Mouse (Mus musculus): ENCODE results near the gene Msrb3. TPM values are rescaled to one million over a fixed set of nuclear protein-coding genes. Genes with fewer than 3 reads are reported as not detected.
"Not testable (repeated sequence)": the region's sequence is repeated elsewhere in the genome, so short reads cannot be mapped to it uniquely, and the experiment has no call there.

Gene Msrb3
- polyA plus RNA-seq, 1 experiment from 2014 or later, result 0.82 TPM

GRCm38 (mm10) chr10:120763656-120764466 is 135.0 kb downstream of the Msrb3 start:
- no peak overlapping the region for H3K4me3 ChIP-seq (replicated peaks)
- H3K9me3 ChIP-seq (replicated peaks), result no peaks in the 10 kb centered on the region
- H3K4me1 ChIP-seq (replicated peaks), result no peaks in the 10 kb centered on the region
- H3K4me2 ChIP-seq, result no peak overlapping the region
- no peak overlapping the region for H3K9ac ChIP-seq
- no peaks in the 10 kb centered on the region for H3K27me3 ChIP-seq
- 53% methylated on average over 13 of the region's 13 CpGs for WGBS (ENCODE audit: insufficient replicate concordance)
- H3K36me3 ChIP-seq, result no peaks in the 10 kb centered on the region
- no peak for DNase-seq
- ATAC-seq (ENCODE audit: low read depth), result 0 out of 2 replicates have a peak, but pooled peaks have one; percentile 36
- H3K27ac ChIP-seq, result no peak overlapping the region

GRCm38 (mm10) chr10:120762958-120763357 is 135.9 kb downstream of the Msrb3 start:
- Histone ChIP-seq H3K9ac (no peak overlapping the region), H3K27me3 (no peaks in the 10 kb centered on the region), H3K4me3 (replicated peaks) (no peak overlapping the region), H3K27ac (no peak overlapping the region), H3K4me1 (replicated peaks) (no peaks in the 10 kb centered on the region), H3K36me3 (no peaks in the 10 kb centered on the region), H3K9me3 (replicated peaks) (no peaks in the 10 kb centered on the region), H3K4me2 (no peak overlapping the region)
- WGBS (ENCODE audit: insufficient replicate concordance), result 87% methylated on average over 12 of the region's 12 CpGs
- DNase-seq, result no peak
- no peak for ATAC-seq (ENCODE audit: low read depth)

- H3K4me2 ChIP-seq, result no peak overlapping the region
- no peak overlapping the region for H3K9ac ChIP-seq
- H3K4me3 ChIP-seq (replicated peaks), result no peak overlapping the region
- H3K4me1 ChIP-seq (replicated peaks), result no peaks in the 10 kb centered on the region
- 85% methylated on average over 12 of the region's 12 CpGs for WGBS (ENCODE audit: insufficient replicate concordance)
- DNase-seq (no peak), ATAC-seq (ENCODE audit: low read depth) (no peak)
- H3K36me3 ChIP-seq, result no peaks in the 10 kb centered on the region
- no peaks in the 10 kb centered on the region for H3K27me3 ChIP-seq
- H3K27ac ChIP-seq, result no peak overlapping the region
- no peaks in the 10 kb centered on the region for H3K9me3 ChIP-seq (replicated peaks)
These were observed 138.2 kb downstream of the Msrb3 start for GRCm38 (mm10) chr10:120760679-120761078.

DNA sequence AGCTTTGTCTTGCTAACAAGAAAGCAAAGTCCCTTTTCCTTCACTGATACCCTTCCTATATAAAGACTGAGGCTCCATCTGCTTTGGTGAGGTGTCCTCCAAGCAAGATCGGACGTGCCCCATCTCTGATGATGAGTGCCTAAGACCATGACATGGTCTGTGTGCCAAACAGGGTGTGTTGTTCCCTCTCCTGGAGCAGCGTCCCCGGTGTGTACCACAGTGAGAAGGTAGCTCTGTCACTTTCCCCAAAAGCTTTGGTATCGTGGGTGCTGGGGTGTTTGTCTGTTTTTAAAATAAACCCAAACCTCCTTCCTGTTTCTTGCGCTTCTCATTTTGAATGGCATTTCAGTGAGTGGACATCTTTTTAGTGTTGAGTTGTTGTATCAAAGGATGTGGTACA is 139.0 kb downstream of the Msrb3 start:
- no peak overlapping the region for H3K27ac ChIP-seq
- no peaks in the 10 kb centered on the region for H3K36me3 ChIP-seq
- H3K27me3 ChIP-seq, result no peaks in the 10 kb centered on the region
- H3K9ac ChIP-seq, result no peak overlapping the region
- H3K4me1 ChIP-seq (replicated peaks), result no peaks in the 10 kb centered on the region
- DNase-seq, result no peak
- no peak overlapping the region for H3K4me2 ChIP-seq
- WGBS (ENCODE audit: insufficient replicate concordance), result 65% methylated on average over 6 of the region's 6 CpGs
- H3K9me3 ChIP-seq (replicated peaks), result no peaks in the 10 kb centered on the region
- ATAC-seq (ENCODE audit: low read depth), result no peak
- no peak overlapping the region for H3K4me3 ChIP-seq (replicated peaks)

DNA sequence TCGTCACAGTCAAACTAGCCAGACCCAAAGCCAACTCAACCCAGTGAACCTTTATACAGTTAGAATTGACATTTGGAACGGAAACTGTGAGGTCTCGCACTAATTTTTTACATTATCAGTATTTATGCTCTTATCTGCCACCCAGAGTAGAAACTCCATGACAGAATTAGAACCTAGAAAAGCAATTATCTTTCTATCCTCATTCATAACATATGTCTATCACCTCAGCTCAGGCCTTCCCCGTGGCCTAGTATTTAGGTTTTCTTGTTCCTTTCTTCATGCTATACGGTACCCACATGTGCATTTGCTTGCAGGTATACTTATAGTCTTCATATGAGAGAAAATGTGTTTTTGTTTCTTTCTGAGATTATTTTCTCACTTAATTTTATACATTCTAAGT is 146.4 kb downstream of the Msrb3 start:
- Histone ChIP-seq H3K4me3 (replicated peaks) (no peak overlapping the region), H3K9ac (no peak overlapping the region), H3K4me2 (no peak overlapping the region), H3K36me3 (no peaks in the 10 kb centered on the region), H3K27me3 (no peaks in the 10 kb centered on the region), H3K27ac (no peak overlapping the region), H3K9me3 (replicated peaks) (no peaks in the 10 kb centered on the region), H3K4me1 (replicated peaks) (no peaks in the 10 kb centered on the region)
- no peak for ATAC-seq (ENCODE audit: low read depth)
- no peak for DNase-seq
- 40% methylated on average over 5 of the region's 5 CpGs for WGBS (ENCODE audit: insufficient replicate concordance)

DNA sequence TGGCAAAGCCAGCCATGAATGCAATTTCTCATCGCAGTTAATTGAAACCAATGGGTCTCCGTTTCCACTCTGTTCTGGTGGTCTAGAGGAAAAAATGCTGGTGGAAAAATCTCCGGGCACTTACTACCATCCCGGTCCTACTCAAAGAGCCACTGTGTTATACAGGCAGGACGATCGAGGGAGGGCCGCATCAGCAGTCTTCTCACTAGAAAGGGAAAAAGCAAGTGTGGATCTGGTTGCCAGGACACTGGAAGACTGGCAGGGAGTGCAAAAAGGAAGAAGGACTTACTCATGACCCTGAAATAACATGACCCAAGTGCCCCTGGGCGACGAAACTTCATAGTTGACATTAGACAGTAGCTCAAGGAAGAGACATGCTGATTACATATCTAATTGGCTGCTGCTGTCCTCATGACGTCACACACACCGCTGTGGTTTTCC is 147.1 kb downstream of the Msrb3 start:
- H3K9me3 ChIP-seq (replicated peaks), result no peaks in the 10 kb centered on the region
- DNase-seq (no peak), ATAC-seq (ENCODE audit: low read depth) (no peak)
- 57% methylated on average over 11 of the region's 11 CpGs for WGBS (ENCODE audit: insufficient replicate concordance)
- no peaks in the 10 kb centered on the region for H3K27me3 ChIP-seq
- H3K36me3 ChIP-seq, result no peaks in the 10 kb centered on the region
- no peak overlapping the region for H3K9ac ChIP-seq
- no peaks in the 10 kb centered on the region for H3K4me1 ChIP-seq (replicated peaks)
- no peak overlapping the region for H3K27ac ChIP-seq
- H3K4me3 ChIP-seq (replicated peaks), result no peak overlapping the region
- no peak overlapping the region for H3K4me2 ChIP-seq

GRCm38 (mm10) chr10:120751295-120751722 is 147.6 kb downstream of the Msrb3 start:
- no peak overlapping the region for H3K27ac ChIP-seq
- no peak overlapping the region for H3K4me2 ChIP-seq
- no peaks in the 10 kb centered on the region for H3K36me3 ChIP-seq
- H3K9me3 ChIP-seq (replicated peaks), result no peaks in the 10 kb centered on the region
- 0 out of 2 replicates have a peak, but pooled peaks cover 2% of the 10 kb centered on the region for H3K27me3 ChIP-seq
- no peak for ATAC-seq (ENCODE audit: low read depth)
- no peaks in the 10 kb centered on the region for H3K4me1 ChIP-seq (replicated peaks)
- H3K9ac ChIP-seq, result no peak overlapping the region
- DNase-seq, result no peak
- WGBS (ENCODE audit: insufficient replicate concordance), result 74% methylated on average over 11 of the region's 11 CpGs
- no peak overlapping the region for H3K4me3 ChIP-seq (replicated peaks)

DNA sequence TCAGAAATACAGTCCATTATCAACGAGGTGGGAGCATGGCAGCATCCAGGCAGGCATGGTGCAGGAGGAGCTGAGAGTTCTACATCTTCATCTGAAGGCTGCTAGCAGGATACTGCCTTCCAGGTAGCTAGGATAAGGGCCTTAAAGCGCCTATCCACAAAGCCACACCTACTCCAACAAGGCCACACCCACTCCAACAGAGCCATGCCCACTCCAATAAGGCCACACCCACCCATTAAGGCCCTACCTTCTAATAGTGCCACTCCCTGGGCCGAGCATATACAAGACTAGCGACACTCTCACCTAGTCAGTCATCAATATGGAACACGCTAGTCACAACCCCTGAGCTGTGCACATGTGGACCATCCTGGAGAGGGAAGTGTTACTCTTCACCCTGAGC is 149.3 kb downstream of the Msrb3 start:
- not testable (repeated sequence) for H3K9ac ChIP-seq; H3K4me1 ChIP-seq (replicated peaks); H3K27ac ChIP-seq; H3K36me3 ChIP-seq; ATAC-seq (ENCODE audit: low read depth); H3K4me2 ChIP-seq; H3K27me3 ChIP-seq; H3K4me3 ChIP-seq (replicated peaks); DNase-seq; H3K9me3 ChIP-seq (replicated peaks)
- 73% methylated on average over 5 of the region's 5 CpGs for WGBS (ENCODE audit: insufficient replicate concordance)

DNA sequence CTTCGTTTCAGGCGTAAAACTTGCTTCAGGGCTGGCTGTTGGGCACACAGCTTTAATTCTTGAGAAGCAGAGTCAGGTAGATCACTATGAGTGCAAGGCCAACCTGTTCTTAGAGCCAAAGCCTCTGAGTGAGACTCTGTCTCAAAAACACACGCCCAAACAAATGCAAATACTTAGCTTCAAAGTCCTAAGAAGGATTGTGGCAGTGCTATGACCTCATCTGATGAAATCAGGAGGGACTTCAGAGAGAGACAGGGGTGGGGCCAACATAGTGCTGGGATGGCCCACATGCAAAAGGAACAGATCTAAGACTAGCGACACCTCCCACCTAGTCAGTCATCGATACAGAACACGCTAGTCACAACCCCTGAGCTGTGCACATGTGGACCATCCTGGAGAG is 150.7 kb downstream of the Msrb3 start:
- DNase-seq, result no peak
- no peak for ATAC-seq (ENCODE audit: low read depth)
- no peak overlapping the region for H3K4me3 ChIP-seq (replicated peaks)
- H3K27me3 ChIP-seq, result peaks cover 15% of the 10 kb centered on the region
- WGBS (ENCODE audit: insufficient replicate concordance), result 72% methylated on average over 6 of the region's 6 CpGs
- H3K9ac ChIP-seq, result no peak overlapping the region
- H3K36me3 ChIP-seq, result no peaks in the 10 kb centered on the region
- H3K4me2 ChIP-seq, result no peak overlapping the region
- H3K4me1 ChIP-seq (replicated peaks), result no peaks in the 10 kb centered on the region; the same call in 1 of the 2 replicates
- no peak overlapping the region for H3K27ac ChIP-seq
- H3K9me3 ChIP-seq (replicated peaks), result no peaks in the 10 kb centered on the region

DNA sequence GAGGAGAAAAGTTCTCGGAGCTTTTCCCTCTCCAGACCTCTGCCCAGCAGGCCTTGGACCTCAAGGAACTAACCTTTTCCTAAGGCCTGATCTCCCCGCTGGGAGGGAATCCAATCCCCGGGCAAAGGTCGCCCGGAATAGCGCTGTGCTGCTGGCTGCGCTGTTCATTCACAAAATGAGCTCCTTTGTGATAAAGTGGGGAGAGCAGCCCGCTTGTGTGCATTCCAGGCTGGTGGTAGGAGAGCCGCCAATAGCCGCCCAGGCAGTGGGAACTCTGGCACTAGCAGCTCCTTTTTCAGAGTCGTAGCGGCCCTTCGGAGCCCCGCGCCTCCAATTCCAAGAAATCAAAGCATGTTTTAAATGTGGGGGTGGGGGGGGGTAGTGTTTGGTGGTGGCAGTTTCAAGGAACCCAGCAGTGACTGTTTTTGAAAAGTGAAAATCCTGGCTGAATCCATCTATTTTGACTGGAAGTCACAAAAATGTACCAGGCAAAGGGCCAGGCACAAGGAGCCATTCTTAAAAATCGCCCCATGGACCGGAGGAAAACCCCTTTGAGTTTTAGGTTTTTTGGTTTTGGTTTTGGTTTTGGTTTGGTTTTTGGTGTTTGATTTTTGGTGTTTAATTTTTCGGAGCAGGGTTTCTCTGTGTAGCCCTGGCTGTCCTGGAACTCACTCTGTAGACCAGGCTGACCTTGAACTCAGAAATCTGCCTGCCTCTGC is 153.6 kb downstream of the Msrb3 start:
- H3K36me3 ChIP-seq, result no peaks in the 10 kb centered on the region
- H3K27ac ChIP-seq, result no peak overlapping the region
- peaks cover 15% of the 10 kb centered on the region for H3K27me3 ChIP-seq
- H3K4me3 ChIP-seq (replicated peaks), result peak overlapping the region; percentile 31
- ATAC-seq (ENCODE audit: low read depth) (no peak), DNase-seq (no peak)
- peak overlapping the region; percentile 56 for H3K4me2 ChIP-seq
- H3K9me3 ChIP-seq (replicated peaks), result no peaks in the 10 kb centered on the region
- WGBS (ENCODE audit: insufficient replicate concordance), result 14% methylated on average over 18 of the region's 18 CpGs
- no peaks in the 10 kb centered on the region; the same call in 1 of the 2 replicates for H3K4me1 ChIP-seq (replicated peaks)
- no peak overlapping the region for H3K9ac ChIP-seq

- 13% methylated on average over 15 of the region's 15 CpGs for WGBS (ENCODE audit: insufficient replicate concordance)
- Histone ChIP-seq H3K27me3 (peaks cover 15% of the 10 kb centered on the region), H3K4me2 (peak overlapping the region; percentile 56), H3K4me3 (replicated peaks) (peak overlapping the region; percentile 31), H3K36me3 (no peaks in the 10 kb centered on the region), H3K9me3 (replicated peaks) (no peaks in the 10 kb centered on the region), H3K27ac (no peak overlapping the region), H3K4me1 (replicated peaks) (no peaks in the 10 kb centered on the region; the same call in 1 of the 2 replicates), H3K9ac (no peak overlapping the region)
- no peak for DNase-seq
- no peak for ATAC-seq (ENCODE audit: low read depth)
These were observed 154.3 kb downstream of the Msrb3 start for GRCm38 (mm10) chr10:120744441-120745137.
